Mouse (Mus musculus) kidney, embryonic 14.5 days (tissue): ENCODE measurements around the gene Uspl1. TPM values are rescaled to one million over a fixed set of nuclear protein-coding genes. Genes with fewer than 3 reads are reported as not detected.

Source experiments
- ATAC-seq: fragments of 200-750 bp; cut with Nextera tagmentation; 2 replicates; pipeline ENCODE4 v1.8.0; 2017; ENCODE audit warnings: moderate number of reproducible peaks, mild to moderate bottlenecking, moderate TSS enrichment, moderate library complexity; ENCODE audit not compliant: low FRiP score, low TSS enrichment
- H3K27ac ChIP-seq: fragments of 300-500 bp; sonication (generic); 2 replicates; pipeline ENCODE4 v1.5.1; 2014; ENCODE audit warnings: low read depth, mild to moderate bottlenecking, low read length, moderate library complexity, mixed read lengths
- H3K27me3 ChIP-seq: fragments of 300-500 bp; sonication (generic); 2 replicates; pipeline ENCODE4 v1.6.1; 2014; ENCODE audit warnings: mild to moderate bottlenecking, low read length; ENCODE audit not compliant: control insufficient read depth, insufficient read depth
- H3K36me3 ChIP-seq: fragments of 300-500 bp; sonication (generic); 2 replicates; pipeline ENCODE4 v1.6.1; 2014; ENCODE audit warnings: low read length, mixed read lengths; ENCODE audit not compliant: control insufficient read depth, insufficient read depth
- H3K4me1 ChIP-seq: fragments of 300-500 bp; sonication (generic); 2 replicates; pipeline ENCODE4 v1.6.1; 2014; ENCODE audit warnings: low read length, mixed read lengths; ENCODE audit not compliant: control insufficient read depth, insufficient read depth
- H3K4me2 ChIP-seq: fragments of 300-500 bp; sonication (generic); replicated peaks from 2 replicates; pipeline ENCODE4 v1.6.1; 2014; ENCODE audit warnings: low read depth, mild to moderate bottlenecking, low read length
- H3K4me3 ChIP-seq: fragments of 300-500 bp; sonication (generic); 2 replicates; pipeline ENCODE4 v1.5.1; 2014; ENCODE audit warnings: mild to moderate bottlenecking, low read length
- H3K9ac ChIP-seq: fragments of 300-500 bp; sonication (generic); 2 replicates; pipeline ENCODE4 v1.6.1; 2014; ENCODE audit warnings: low read depth, mild to moderate bottlenecking, low read length, moderate library complexity
- H3K9me3 ChIP-seq: fragments of 300-500 bp; sonication (generic); 2 replicates; pipeline ENCODE4 v1.6.1; 2016; ENCODE audit warnings: low read length; ENCODE audit not compliant: control insufficient read depth
- WGBS: fragments of 180-500 bp; shearing (Covaris S2); extraction: QIAGEN DNeasy Blood & Tissue Kit; methylation state at CpG from one replicate; pipeline ENCODE4 v1.1.7; 2014; 5-methylcytosine and 5-hydroxymethylcytosine counted together
- polyA plus RNA-seq: library from polyadenylated mRNA; unstranded; fragments of >200 nt; fragmentation: Nextera tagmentation; extraction: Ambion mirVana; gene quantifications from 2 replicates; pipeline ENCODE4 v1.2.1, GENCODE M21; 2014

Uspl1 gene
- polyA plus RNA-seq, 1 experiment from 2014 or later, result 53.9 TPM

DNA sequence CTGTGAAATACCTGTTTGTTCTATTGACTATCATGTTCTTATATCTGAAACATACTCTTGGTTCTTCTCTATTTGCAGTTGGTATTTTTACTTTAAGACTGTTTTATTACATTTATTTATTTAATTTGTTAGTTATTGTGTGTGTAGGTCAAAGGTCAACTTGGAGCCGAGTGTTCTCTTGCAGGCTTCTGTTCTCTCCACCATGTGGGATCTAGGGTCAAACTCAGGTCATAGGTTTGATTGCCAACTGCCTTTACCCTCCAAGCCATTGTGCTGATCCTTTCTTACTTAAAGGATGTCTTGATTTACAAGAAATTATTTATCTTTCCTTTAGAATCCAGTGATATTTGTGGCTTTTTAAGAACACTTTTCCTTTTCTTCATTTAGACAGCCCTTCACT, 12.5 kb downstream of the Uspl1 start:
- no peak overlapping the region for H3K4me3 ChIP-seq
- no peak overlapping the region for H3K27ac ChIP-seq
- H3K4me1 ChIP-seq, result no peaks in the 10 kb centered on the region
- H3K9ac ChIP-seq, result no peak overlapping the region
- no peaks in the 10 kb centered on the region for H3K27me3 ChIP-seq
- no peak for ATAC-seq
- H3K9me3 ChIP-seq, result no peaks in the 10 kb centered on the region
- WGBS, result 0% methylated on average over 1 of the region's 1 CpGs
- peaks cover 63% of the 10 kb centered on the region for H3K36me3 ChIP-seq
- no peak overlapping the region for H3K4me2 ChIP-seq

DNA sequence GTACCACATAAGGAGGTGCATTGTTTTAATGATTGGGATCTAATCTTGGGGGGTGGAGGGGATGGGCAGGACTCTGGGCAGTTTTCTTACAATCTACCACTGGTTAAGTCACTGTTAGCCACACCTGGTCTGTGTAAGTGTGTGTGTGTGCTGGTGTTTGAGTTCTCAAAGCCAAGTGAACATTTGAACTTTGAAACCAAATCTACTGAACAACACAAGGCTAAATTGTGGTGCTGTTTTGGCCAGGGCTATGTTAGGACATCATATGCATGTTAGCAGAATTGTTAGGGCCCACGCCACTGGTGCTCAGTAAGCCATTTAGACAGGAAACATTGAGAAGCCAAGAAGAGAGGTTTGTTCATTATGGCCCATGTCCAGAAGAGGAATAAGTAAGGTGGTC, 14.6 kb downstream of the Uspl1 start:
- Histone ChIP-seq H3K27ac (no peak overlapping the region), H3K9ac (no peak overlapping the region), H3K27me3 (no peaks in the 10 kb centered on the region), H3K9me3 (no peaks in the 10 kb centered on the region), H3K4me3 (no peak overlapping the region), H3K4me2 (no peak overlapping the region), H3K4me1 (peaks cover 4% of the 10 kb centered on the region; the same call in 1 of the 2 replicates), H3K36me3 (peaks cover 70% of the 10 kb centered on the region)
- no peak for ATAC-seq
- 92% methylated on average over 1 of the region's 1 CpGs for WGBS

DNA sequence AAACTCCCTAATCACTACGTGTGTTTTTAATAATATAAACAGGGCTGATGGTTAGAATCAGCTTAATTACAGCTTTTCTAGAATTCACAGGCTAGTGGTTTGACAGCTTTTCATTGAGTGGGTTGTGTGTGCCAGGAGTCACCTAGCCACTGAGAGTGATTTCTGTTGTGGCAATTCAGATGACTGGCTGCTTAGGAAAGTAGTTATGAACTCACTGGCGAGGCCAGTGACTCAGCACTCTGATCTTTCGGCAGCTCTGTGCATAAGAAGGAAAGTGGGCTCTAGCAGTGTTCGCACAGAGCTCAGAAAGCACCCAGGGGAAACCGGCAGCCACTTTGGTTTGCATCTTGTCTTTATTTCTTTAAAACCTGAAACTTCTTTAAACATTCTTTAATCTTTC, 18.8 kb downstream of the Uspl1 start:
- Histone ChIP-seq H3K4me1 (peaks cover 4% of the 10 kb centered on the region; the same call in 1 of the 2 replicates), H3K4me2 (no peak overlapping the region), H3K27ac (no peak overlapping the region), H3K9ac (no peak overlapping the region), H3K27me3 (no peaks in the 10 kb centered on the region), H3K4me3 (no peak overlapping the region), H3K36me3 (peaks cover 68% of the 10 kb centered on the region), H3K9me3 (no peaks in the 10 kb centered on the region)
- 67% methylated on average over 5 of the region's 5 CpGs for WGBS
- ATAC-seq, result no peak

DNA sequence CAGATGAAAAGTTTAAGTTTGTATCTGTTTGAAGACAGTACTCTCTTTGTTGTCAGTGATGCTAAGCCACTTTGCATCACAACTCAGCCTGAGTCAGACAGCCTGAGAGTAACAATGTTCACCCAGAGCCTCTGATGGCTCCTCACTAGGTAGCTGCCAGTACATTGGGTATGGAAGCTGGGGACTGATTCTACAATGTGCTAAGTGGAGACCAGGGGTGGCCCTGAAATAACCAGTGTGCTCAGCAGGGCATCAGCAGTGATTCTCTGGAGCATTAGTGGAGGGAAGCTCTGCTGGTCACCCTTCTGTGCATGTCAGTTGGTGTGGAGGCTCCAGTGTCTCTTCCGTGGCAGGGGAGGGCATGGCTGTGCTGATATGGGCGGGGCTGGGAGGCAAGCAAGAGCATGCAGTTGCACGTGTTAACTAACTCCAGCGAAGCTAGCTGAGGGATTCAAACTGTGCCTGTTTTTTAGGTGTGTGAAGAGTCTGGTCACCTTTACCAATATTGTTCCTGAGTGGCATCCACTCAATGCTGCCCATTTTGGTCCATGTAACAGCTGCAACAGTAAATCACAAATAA, 19.7 kb downstream of the Uspl1 start:
- Histone ChIP-seq H3K4me3 (no peak overlapping the region), H3K27ac (no peak overlapping the region), H3K27me3 (no peaks in the 10 kb centered on the region), H3K36me3 (peaks cover 68% of the 10 kb centered on the region), H3K4me1 (peaks cover 4% of the 10 kb centered on the region; the same call in 1 of the 2 replicates), H3K4me2 (no peak overlapping the region), H3K9ac (no peak overlapping the region), H3K9me3 (no peaks in the 10 kb centered on the region)
- ATAC-seq, result no peak
- 81% methylated on average over 4 of the region's 4 CpGs for WGBS

DNA sequence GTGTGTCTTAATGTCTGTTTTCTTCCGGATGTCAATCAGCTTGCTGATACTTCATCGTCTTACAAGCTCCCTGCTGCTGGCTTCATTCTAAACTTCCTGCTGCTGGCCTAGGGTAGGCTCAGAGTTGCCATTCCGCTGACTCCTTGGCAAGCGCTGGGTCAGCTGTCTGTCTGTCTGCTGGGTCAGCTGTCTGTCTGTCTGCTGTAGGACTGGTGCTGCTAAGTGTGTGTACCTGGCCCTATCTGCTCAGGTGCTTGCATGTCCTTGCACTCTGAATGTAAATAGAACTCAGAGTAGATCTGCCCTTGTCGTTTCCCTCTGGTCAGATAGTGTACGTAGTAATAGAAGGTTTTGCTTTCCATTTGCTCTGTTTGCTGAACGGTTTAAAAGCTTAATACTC, 20.7 kb downstream of the Uspl1 start:
- Histone ChIP-seq H3K4me3 (no peak overlapping the region), H3K9ac (no peak overlapping the region), H3K4me1 (peaks cover 4% of the 10 kb centered on the region; the same call in 1 of the 2 replicates), H3K27ac (no peak overlapping the region), H3K9me3 (no peaks in the 10 kb centered on the region), H3K27me3 (no peaks in the 10 kb centered on the region), H3K4me2 (no peak overlapping the region), H3K36me3 (peaks cover 68% of the 10 kb centered on the region)
- WGBS, result 91% methylated on average over 7 of the region's 7 CpGs
- ATAC-seq, result no peak

DNA sequence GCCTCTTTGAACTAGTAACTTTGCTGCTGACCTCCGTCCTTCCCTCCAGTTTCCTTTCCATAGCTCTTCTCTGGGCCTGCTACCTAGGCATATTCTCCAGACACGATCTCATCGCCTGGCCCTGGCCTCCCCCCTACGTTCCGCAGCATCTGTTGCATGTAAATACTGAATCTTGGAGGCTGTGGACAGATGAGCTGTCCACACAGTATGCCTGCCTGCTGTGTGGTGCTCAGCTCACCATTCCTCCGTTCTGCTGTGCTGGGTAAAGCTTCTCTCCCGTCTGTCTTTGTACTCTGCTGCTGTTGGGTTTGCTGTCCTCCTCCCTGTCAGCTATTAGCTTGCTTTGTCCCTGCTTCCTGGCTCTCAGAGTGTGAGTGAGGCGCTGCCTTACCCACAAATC, 21.1 kb downstream of the Uspl1 start:
- Histone ChIP-seq H3K27me3 (no peaks in the 10 kb centered on the region), H3K4me1 (peaks cover 4% of the 10 kb centered on the region; the same call in 1 of the 2 replicates), H3K36me3 (peaks cover 70% of the 10 kb centered on the region), H3K4me3 (no peak overlapping the region), H3K27ac (no peak overlapping the region), H3K4me2 (no peak overlapping the region), H3K9ac (no peak overlapping the region), H3K9me3 (no peaks in the 10 kb centered on the region)
- no peak for ATAC-seq
- 84% methylated on average over 8 of the region's 8 CpGs for WGBS

DNA sequence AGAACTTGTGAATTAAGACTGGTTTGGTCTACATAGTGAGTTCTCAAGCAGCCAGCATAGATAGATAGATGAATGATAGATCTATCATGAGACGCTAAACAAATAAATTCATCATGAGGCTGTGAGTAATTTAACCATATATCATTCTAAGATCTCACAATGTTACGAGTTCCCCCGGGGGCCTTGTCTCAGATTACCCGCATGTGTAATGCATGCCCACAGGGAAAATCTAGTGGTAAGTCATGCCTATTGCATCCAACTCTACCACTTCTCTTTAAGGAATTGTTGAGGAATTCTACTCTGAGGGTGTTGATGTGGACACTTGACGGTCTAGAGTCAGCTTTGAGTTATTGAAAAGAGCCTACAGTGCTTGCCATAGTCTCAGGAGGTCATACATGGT, 22.1 kb downstream of the Uspl1 start:
- H3K36me3 ChIP-seq, result peaks cover 73% of the 10 kb centered on the region
- 73% methylated on average over 5 of the region's 5 CpGs for WGBS
- no peak for ATAC-seq

DNA sequence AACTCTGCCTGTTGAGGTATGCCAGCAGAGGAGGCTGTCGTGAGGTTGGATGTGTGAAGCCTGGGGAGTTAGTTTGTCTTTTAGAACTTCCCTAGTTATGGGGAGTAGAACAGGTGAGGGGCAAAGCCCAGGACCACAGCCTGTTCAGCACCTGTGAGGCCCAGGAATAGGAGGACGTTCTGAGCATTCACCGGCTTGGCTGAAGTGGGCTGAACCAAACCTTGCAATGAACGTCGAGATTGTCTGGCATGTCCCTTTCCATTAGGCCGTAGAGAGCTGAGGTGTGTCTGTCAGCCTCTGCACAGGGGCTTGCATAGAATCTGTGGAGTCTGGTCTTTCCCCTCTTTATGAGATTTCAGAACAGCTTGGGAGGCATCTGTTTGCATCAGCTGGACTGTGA, 23.5 kb downstream of the Uspl1 start:
- no peak for ATAC-seq
- H3K27ac ChIP-seq, result no peak overlapping the region
- H3K4me2 ChIP-seq, result no peak overlapping the region
- 95% methylated on average over 6 of the region's 6 CpGs for WGBS
- peaks cover 4% of the 10 kb centered on the region; the same call in 1 of the 2 replicates for H3K4me1 ChIP-seq
- H3K9me3 ChIP-seq, result no peaks in the 10 kb centered on the region
- no peak overlapping the region for H3K9ac ChIP-seq
- H3K27me3 ChIP-seq, result no peaks in the 10 kb centered on the region
- H3K36me3 ChIP-seq, result peaks cover 70% of the 10 kb centered on the region
- no peak overlapping the region for H3K4me3 ChIP-seq

More for the DNA sequence above, 22.1 kb downstream of the Uspl1 start:
- Histone ChIP-seq H3K4me2 (no peak overlapping the region), H3K4me3 (no peak overlapping the region), H3K27me3 (no peaks in the 10 kb centered on the region), H3K9me3 (no peaks in the 10 kb centered on the region), H3K27ac (no peak overlapping the region), H3K9ac (no peak overlapping the region), H3K4me1 (peaks cover 4% of the 10 kb centered on the region; the same call in 1 of the 2 replicates)

DNA sequence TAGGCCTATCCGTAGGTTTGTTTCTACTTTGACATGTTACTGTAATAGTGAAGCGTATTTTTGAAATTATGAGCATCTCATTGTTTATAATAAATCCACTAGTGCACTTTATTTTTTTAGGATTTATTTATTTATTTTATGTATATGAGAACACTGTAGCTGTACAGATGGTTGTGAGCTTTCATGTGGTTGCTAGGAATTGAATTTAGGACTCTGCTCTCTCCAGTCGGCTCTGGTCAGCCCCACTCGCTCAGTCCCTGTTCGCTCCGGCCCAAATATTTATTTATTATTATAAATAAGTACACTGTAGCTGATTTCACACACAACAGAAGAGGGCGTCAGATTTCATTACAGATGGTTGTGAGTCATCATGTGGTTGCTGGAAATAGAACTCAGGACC, 24.6 kb downstream of the Uspl1 start:
- no peak for ATAC-seq
- Histone ChIP-seq H3K27me3 (no peaks in the 10 kb centered on the region), H3K9me3 (no peaks in the 10 kb centered on the region), H3K4me3 (no peak overlapping the region), H3K36me3 (peaks cover 72% of the 10 kb centered on the region), H3K27ac (no peak overlapping the region), H3K4me2 (no peak overlapping the region), H3K4me1 (no peaks in the 10 kb centered on the region), H3K9ac (no peak overlapping the region)
- WGBS, result 92% methylated on average over 7 of the region's 7 CpGs
